Mouse (Mus musculus) adrenal gland (tissue): ENCODE data around the gene Top2a.

Experiments used
- intact Hi-C: fragments of 180-260 bp; cut with DNase I; formaldehyde crosslinking; loops from one replicate; pipeline ENCODE4 v1.15.1; 2025

The Top2a gene

GRCm38 (mm10) chr11:98951026-98951906 lies 72.7 kb downstream of the Top2a start:
- intact Hi-C loops, result no loop called here

- intact Hi-C loops, result no loop called here
Observed at GRCm38 (mm10) chr11:98950484-98950883, 73.5 kb downstream of the Top2a start.

- intact Hi-C loops, result no loop called here
Observed at GRCm38 (mm10) chr11:98949958-98950460, 74.0 kb downstream of the Top2a start.

DNA sequence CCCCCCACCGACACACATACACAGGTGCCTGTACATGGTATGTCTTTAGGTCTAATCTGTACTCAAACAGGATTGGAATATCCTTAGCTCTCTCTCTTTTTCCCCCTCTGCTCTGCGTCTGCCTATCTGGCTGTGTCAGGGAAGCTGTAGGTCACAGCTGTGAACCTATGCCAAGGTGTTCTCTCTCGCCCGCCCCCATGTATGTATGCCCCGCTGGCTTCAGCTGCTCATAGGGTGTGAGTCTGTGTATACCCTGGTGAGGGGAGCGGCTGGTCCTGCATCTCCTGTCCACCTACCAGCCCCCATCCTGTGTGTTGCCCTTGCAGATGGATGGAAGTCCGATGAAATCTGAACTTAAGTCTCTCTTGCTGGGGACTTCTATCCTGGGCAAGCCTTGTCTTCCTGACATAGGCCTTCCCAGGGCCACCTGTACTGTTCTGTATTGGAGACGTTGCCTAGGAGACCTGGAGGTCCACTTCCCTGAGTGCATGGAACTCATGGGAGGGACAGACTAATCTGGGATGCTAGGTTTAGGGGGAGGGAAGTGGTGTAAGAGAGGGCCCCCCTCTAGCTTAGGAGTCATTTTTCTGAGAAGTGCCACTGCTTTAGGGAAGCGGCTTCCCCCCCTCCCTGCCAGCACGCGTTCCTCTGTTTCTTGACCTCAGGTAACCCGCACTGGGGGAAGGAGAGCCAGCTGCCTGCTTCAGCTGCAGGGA lies 74.6 kb downstream of the Top2a start:
- intact Hi-C loops, result no loop called here

DNA sequence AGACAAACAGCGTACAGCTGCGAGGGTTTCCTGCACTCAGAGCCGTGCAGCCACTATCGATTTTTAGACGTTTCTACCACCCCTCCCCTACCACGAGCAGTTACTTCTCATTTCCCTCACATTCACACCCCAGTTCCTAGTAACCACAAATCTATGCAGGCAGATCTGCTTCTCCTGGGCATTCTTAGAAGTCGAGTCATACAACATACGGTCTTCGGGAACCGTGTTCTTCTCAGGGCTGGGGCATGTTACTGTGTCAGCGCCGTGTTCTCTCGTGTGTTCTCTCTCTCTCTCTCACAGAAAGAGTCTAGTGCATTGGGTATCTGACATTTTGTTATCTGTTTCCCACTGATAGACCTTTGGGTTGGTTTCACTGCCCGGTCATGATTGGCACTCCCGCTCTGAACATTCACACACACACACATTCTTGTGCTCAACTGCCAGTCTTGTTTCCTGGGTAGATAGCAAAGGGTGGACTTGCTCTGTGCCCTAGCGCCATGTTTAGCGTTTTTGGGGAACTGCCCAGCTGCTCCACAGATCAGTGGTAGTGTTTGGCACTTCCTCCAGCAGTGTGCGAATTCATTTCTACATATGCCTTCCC lies 75.9 kb downstream of the Top2a start:
- intact Hi-C loops, result no loop called here

DNA sequence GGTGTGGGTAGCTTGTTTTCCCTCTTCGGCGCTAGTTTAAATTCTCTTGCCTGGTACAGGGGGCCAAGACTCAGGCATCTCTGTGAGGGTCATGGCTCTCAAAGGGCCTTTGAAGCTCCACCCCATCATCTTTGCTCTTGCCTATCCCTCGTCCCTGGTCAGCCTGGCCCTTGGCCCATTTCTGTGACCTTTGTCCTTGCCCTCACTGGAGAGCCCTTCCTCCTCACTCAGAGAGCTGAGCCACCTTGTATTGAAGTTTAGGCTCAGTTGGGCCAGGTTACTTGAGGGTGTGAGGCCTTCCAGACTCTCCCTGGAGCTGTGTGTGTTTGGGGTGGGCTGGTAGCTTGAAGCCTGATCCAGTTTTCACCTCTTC lies 78.4 kb downstream of the Top2a start:
- intact Hi-C loops, result no loop called here

GRCm38 (mm10) chr11:98944897-98945604 lies 78.9 kb downstream of the Top2a start:
- intact Hi-C loops, result no loop called here

DNA sequence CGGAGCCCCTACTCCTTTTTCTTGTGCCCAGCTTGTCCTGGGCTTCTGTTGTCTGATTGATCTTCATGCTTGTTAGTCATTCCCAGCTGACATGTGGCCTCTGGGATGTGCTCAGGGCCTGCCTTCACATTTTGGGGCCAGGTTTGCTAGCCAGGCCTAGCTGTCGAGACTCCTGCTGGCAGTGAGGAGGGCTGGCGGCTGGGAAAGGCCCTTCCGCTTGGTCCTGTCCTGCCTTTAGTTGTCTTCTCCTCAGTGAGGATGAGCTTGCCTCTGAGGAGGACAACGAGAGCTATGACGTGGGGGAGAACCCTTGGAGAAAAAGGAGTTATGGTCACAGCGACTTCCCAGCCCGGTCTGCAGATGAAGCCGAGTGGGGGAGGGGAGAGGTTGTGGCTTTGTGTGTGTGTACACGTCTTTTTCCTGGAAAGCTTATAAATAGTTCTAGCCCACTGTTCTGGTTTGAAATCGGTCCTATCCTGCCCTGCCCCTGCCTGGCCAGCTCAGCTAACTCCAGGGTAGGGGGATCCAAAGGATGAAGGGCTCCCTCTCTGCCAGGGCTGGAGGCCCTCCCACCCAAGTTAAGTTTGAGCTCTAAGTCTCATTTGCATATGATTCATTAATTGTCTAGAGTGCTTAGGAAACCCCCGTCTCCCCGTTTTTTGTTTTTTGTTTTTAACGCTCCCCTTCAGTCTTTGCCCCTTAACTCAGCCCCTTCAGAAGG lies 80.1 kb downstream of the Top2a start:
- intact Hi-C loops, result no loop called here
